Mouse (Mus musculus): ENCODE data around the gene Serpinb9g.
"Not testable (repeated sequence)": the region's sequence is repeated elsewhere in the genome, so short reads cannot be mapped to it uniquely, and the experiment has no call there.

Serpinb9g gene

DNA sequence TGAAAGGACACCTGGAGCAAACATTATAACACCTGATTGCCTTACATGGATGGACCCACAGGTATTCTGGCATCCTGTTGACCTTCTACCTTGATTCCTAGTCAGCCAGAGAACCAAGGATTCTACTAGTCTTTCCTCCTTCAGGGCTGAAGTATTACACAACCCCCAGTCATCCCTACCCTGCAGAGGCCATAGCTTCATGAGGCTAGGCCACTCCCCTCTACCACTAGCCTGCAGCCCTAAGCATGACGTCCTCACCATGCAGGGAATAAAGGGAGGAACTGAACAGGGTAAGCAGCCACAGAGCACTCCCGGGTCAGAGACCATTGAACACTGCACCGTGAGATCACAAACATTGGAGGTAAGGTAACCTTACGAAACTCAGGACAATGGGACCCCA lies at the start of gene Serpinb9g:
TSS of gene Serpinb9g (plus strand) at position 301 of the 400 bp plus-strand sequence.
- DNase-seq (ENCODE audit: low read depth, low spot score), result not testable (repeated sequence)

- DNase-seq (ENCODE audit: low read depth, low spot score), result not testable (repeated sequence)
Observed at GRCm38 (mm10) chr13:33483872-33484271, 718 bp upstream of the Serpinb9g start.

DNA sequence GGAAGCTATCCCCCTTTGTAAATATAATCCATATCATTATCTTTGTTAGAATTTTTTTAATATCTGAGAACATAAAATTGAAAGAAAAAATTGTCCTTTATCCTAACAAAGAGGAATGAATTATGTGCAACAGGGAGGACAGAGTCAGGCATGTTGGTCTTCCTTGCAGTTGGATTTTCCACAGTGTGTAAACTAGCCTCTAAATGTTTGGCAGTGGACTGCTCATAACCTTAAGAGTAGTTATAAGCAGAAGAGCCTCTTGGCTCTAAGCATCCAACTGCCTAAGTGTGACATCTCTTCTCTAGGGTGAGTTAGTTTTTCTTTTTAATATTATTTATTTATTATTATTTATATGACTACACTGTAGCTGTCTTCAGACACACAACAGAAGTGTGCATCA lies 40.0 kb downstream of the Serpinb9g start:
- no peak for DNase-seq (ENCODE audit: low read depth, low spot score)

DNA sequence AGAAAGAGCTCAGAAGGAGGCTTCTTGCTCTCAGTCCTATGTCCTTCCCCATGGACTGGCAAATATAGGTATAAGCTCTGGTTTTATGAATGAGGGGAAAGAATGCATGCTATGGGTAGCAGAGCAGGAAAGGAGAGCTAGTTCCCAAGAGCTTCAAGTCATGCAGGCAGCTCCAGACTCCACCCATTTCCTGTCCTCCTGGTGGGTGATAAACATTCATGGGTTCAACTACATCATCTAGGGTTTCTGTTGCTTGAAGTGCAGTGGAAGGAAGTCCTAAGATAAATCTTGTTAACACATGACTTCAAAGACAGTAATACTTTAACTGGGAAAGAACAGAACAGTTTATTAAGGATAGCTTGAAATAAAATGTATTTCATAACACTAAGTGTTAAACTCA lies 48.2 kb downstream of the Serpinb9g start:
- DNase-seq (ENCODE audit: low read depth, low spot score), result no peak
